Mouse (Mus musculus): Measurements from ENCODE around the gene Psmb3. TPM values are rescaled to one million over a fixed set of nuclear protein-coding genes. Genes with fewer than 3 reads are reported as not detected.

Psmb3 gene
- polyA plus RNA-seq, 1 experiment, result 44.4 TPM

GRCm38 (mm10) chr11:97714784-97715760 is 11.9 kb downstream of the Psmb3 start:
- H3K9me3 ChIP-seq, result peaks cover 4% of the 10 kb centered on the region; the same call in 1 of the 2 replicates
- H3K4me3 ChIP-seq (replicated peaks), result peak overlapping the region; percentile 44
- peaks cover 68% of the 10 kb centered on the region for H3K4me1 ChIP-seq
- no peak for TF ChIP-seq GATA1 (IDR thresholded peaks at IDR 0.05; ENCODE audit: borderline replicate concordance, low read length)
- no peak for TF ChIP-seq FLI1 (IDR thresholded peaks at IDR 0.05; ENCODE audit: low read length)
- H3K36me3 ChIP-seq (replicated peaks; ENCODE audit: low read length), result peaks cover 95% of the 10 kb centered on the region
- no peaks in the 10 kb centered on the region for H3K27me3 ChIP-seq (replicated peaks)

- Histone ChIP-seq H3K36me3 (replicated peaks; ENCODE audit: low read length) (peaks cover 99% of the 10 kb centered on the region), H3K4me1 (peaks cover 70% of the 10 kb centered on the region), H3K9me3 (peaks cover 4% of the 10 kb centered on the region; the same call in 1 of the 2 replicates), H3K27me3 (replicated peaks) (no peaks in the 10 kb centered on the region), H3K4me3 (replicated peaks) (no peak overlapping the region)
- TF ChIP-seq GATA1 (IDR thresholded peaks at IDR 0.05; ENCODE audit: borderline replicate concordance, low read length), result no peak
- TF ChIP-seq FLI1 (IDR thresholded peaks at IDR 0.05; ENCODE audit: low read length), result no peak
Measured at GRCm38 (mm10) chr11:97716021-97716420, 12.8 kb downstream of the Psmb3 start.

DNA sequence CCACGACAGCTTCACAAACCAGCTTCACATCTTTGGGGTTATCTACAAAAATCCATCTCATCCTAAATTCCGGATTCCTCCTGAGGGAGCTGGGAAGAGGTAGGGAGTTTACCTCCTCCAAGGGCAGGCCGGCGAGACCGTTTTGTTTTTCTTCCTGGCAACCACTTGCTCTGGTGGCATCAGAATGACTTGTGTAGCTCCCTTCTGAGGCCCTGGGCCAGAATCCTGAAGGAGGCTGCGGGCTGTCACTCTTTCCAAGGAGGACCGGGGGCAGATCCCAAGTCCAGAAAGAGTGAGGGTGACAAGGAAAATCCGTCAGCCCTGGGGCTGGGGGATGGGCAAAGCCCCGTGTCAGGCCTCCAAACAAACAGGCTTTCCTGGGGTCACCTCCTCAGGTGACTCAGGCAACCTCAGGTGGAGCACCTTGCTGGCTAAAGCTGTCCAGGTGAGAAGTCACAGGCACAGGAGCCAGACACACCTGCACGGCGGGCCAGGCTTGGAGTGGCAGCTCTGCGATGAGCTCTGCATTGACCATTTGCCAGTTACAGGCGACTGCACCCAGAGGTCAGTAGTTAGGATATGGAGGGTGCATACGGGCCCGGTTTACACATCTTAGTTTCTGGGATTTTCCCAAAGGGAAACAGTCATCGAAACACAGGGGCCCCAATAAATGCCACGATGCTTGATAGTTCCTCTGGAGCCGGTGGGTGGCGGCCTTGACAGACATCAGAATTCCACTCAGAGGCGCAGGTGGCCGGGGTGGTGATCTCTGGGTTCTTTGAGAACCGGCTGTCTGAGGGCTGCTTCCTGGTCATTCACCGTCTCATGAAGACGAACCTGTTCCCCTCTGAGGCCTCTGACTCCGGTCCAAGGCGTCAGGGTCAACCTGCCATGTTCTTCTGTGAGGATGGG is 14.4 kb downstream of the Psmb3 start:
- TF ChIP-seq GATA1 (IDR thresholded peaks at IDR 0.05; ENCODE audit: borderline replicate concordance, low read length) (no peak), FLI1 (IDR thresholded peaks at IDR 0.05; ENCODE audit: low read length) (no peak)
- H3K4me1 ChIP-seq, result peaks cover 62% of the 10 kb centered on the region
- H3K4me3 ChIP-seq (replicated peaks), result peak overlapping the region; percentile 67
- H3K9me3 ChIP-seq, result peaks cover 17% of the 10 kb centered on the region
- H3K27me3 ChIP-seq (replicated peaks), result no peaks in the 10 kb centered on the region
- peaks cover 99% of the 10 kb centered on the region for H3K36me3 ChIP-seq (replicated peaks; ENCODE audit: low read length)

DNA sequence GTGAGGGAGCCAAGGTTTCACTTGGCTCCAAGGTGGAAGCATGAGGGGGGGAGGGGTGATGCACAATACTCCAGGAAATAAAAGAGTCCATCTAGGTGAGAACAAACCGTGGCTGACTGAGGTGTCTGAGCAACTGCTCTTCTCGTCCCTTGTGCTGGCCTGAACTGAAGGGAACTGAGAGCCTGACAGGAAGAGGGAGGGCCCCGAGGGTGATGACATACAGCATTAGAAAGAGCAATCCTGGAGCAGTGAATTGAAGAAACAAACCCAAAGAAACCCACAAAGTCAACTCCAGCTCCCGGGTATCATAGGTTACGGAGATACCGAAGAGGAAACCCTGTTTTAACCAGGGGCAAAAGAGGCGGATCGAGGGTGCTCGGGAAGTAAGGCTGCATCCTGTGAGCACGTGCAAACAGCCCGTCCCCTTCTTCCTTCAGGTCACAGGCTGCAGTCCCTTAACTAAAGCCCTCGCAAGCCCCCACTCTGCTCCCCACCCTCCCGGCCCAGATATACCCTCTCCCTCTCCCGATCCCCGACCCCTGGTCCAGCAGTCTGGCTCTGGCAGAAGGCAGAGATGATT is 15.2 kb downstream of the Psmb3 start:
- Histone ChIP-seq H3K36me3 (replicated peaks; ENCODE audit: low read length) (peaks cover 98% of the 10 kb centered on the region), H3K27me3 (replicated peaks) (no peaks in the 10 kb centered on the region), H3K4me3 (replicated peaks) (peak overlapping the region; percentile 81), H3K9me3 (peaks cover 18% of the 10 kb centered on the region), H3K4me1 (peaks cover 65% of the 10 kb centered on the region)
- TF ChIP-seq GATA1 (IDR thresholded peaks at IDR 0.05; ENCODE audit: borderline replicate concordance, low read length) (no peak), FLI1 (IDR thresholded peaks at IDR 0.05; ENCODE audit: low read length) (no peak)

DNA sequence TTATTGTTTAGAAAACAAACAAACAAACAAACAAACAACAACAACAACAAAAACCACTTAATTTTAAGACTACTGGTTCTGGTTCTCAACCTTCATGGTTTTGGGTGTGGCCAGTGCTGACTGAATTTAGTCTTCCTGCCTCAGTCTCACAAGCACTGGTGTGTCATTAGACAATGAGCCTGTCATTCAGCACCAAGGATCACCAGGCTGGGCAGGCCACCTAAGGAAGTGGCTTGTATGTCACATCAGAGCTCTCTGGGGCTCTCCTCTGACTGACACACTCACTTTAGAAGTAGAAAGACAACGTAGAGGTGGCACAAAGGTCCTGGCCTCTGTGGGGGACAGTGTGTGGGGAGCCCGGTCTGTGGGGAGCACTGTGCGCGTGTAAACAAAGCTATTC is 15.8 kb downstream of the Psmb3 start:
- H3K27me3 ChIP-seq (replicated peaks), result no peaks in the 10 kb centered on the region
- H3K4me3 ChIP-seq (replicated peaks), result no peak overlapping the region
- TF ChIP-seq FLI1 (IDR thresholded peaks at IDR 0.05; ENCODE audit: low read length), result no peak
- TF ChIP-seq GATA1 (IDR thresholded peaks at IDR 0.05; ENCODE audit: borderline replicate concordance, low read length), result no peak
- peaks cover 98% of the 10 kb centered on the region for H3K36me3 ChIP-seq (replicated peaks; ENCODE audit: low read length)
- H3K4me1 ChIP-seq, result peaks cover 67% of the 10 kb centered on the region
- H3K9me3 ChIP-seq, result peaks cover 18% of the 10 kb centered on the region

DNA sequence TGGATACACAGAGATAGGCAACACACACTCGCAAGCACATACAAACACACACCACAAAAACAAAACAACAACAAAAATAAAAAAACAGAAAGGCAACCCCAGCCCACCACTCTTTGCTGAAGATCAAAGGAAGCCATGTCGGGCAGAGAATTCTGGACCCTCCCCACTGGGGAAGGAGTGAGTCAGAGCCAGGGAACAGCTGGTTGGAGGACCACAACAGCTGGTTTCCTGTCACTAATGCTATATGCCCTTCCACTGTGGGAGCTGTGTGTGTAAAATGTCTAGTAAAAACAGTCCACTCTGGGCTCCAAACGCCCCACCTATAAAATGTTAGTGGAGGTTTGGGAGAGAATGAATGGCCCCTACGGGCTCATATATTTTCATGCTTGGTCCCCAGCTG is 18.1 kb downstream of the Psmb3 start:
- Histone ChIP-seq H3K36me3 (replicated peaks; ENCODE audit: low read length) (peaks cover 97% of the 10 kb centered on the region), H3K27me3 (replicated peaks) (no peaks in the 10 kb centered on the region), H3K4me1 (peaks cover 78% of the 10 kb centered on the region), H3K4me3 (replicated peaks) (no peak overlapping the region), H3K9me3 (peaks cover 14% of the 10 kb centered on the region)
- TF ChIP-seq GATA1 (IDR thresholded peaks at IDR 0.05; ENCODE audit: borderline replicate concordance, low read length) (no peak), FLI1 (IDR thresholded peaks at IDR 0.05; ENCODE audit: low read length) (no peak)

DNA sequence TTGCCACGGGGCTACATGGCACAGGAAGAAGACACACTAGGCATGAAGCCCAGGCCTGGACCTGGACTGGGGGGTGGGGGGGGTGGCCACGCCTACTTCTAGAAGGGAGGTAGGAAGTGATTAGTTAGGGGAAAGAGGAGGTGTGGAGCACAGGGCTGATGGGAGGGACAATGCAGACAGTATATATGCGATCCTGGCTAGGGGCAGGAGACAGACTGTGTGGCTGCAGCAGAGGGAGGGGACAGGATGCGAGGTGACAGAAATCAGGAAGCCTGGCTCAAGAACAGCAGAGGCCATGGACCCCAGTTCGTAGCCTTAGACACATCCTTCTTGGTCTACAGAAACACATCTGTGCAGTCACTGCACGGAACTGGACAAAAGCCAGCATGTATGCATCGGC is 20.5 kb downstream of the Psmb3 start:
- peaks cover 84% of the 10 kb centered on the region for H3K4me1 ChIP-seq
- peaks cover 97% of the 10 kb centered on the region for H3K36me3 ChIP-seq (replicated peaks; ENCODE audit: low read length)
- H3K9me3 ChIP-seq, result peaks cover 14% of the 10 kb centered on the region
- no peak for TF ChIP-seq FLI1 (IDR thresholded peaks at IDR 0.05; ENCODE audit: low read length)
- no peak for TF ChIP-seq GATA1 (IDR thresholded peaks at IDR 0.05; ENCODE audit: borderline replicate concordance, low read length)
- H3K4me3 ChIP-seq (replicated peaks), result peak overlapping the region; percentile 81
- H3K27me3 ChIP-seq (replicated peaks), result no peaks in the 10 kb centered on the region

DNA sequence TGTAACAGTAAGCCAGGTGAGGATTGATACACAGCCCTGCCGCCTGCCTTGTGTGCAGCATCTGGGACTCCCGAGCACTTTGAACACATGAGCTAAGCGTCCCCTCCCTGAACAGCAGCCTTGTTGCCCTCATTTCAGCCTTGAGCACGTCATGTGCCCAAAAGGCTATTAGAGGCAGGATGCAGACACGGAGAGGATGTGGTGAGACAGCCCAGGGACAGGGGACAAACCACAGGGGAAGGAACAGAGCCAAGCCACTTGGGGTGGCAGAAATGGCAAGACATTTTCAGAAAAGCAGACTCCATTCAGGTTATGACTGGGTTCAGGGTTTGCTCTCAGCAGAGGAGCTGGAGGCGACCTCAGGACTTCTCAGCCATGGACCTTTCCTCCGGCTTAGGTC is 25.1 kb downstream of the Psmb3 start:
- Histone ChIP-seq H3K4me1 (peaks cover 93% of the 10 kb centered on the region), H3K27me3 (replicated peaks) (no peaks in the 10 kb centered on the region), H3K36me3 (replicated peaks; ENCODE audit: low read length) (peaks cover 96% of the 10 kb centered on the region), H3K4me3 (replicated peaks) (peak overlapping the region; percentile 90), H3K9me3 (no peaks in the 10 kb centered on the region; the same call in 1 of the 2 replicates)
- TF ChIP-seq GATA1 (IDR thresholded peaks at IDR 0.05; ENCODE audit: borderline replicate concordance, low read length) (no peak), FLI1 (IDR thresholded peaks at IDR 0.05; ENCODE audit: low read length) (peak; percentile 57; the same call in 1 of the 2 replicates)

GRCm38 (mm10) chr11:97728730-97729129 is 25.5 kb downstream of the Psmb3 start:
- TF ChIP-seq FLI1 (IDR thresholded peaks at IDR 0.05; ENCODE audit: low read length), result no peak
- TF ChIP-seq GATA1 (IDR thresholded peaks at IDR 0.05; ENCODE audit: borderline replicate concordance, low read length), result no peak
- H3K27me3 ChIP-seq (replicated peaks), result no peaks in the 10 kb centered on the region
- H3K4me3 ChIP-seq (replicated peaks), result peak overlapping the region; percentile 90
- H3K4me1 ChIP-seq, result peaks cover 93% of the 10 kb centered on the region
- H3K9me3 ChIP-seq, result no peaks in the 10 kb centered on the region; the same call in 1 of the 2 replicates
- peaks cover 95% of the 10 kb centered on the region for H3K36me3 ChIP-seq (replicated peaks; ENCODE audit: low read length)

Data from megakaryocyte, embryonic 14.5 days (primary cell).